Mouse (Mus musculus) kidney, embryonic 16.5 days (tissue): ENCODE measurements around the gene Slc25a3. TPM values are rescaled to one million over a fixed set of nuclear protein-coding genes. Genes with fewer than 3 reads are reported as not detected.

Experiments
- ATAC-seq: fragments of 200-750 bp; cut with Nextera tagmentation; 2 replicates; pipeline ENCODE4 v1.8.0; 2017; ENCODE audit warnings: moderate TSS enrichment; ENCODE audit not compliant: low FRiP score, low TSS enrichment
- H3K27ac ChIP-seq: fragments of 300-500 bp; sonication (generic); 2 replicates; pipeline ENCODE4 v1.5.1; 2014; ENCODE audit warnings: low read length
- H3K27me3 ChIP-seq: fragments of 300-500 bp; sonication (generic); 2 replicates; pipeline ENCODE4 v1.6.1; 2014; ENCODE audit warnings: low read length, control low read depth, mixed read lengths; ENCODE audit not compliant: insufficient read depth
- H3K36me3 ChIP-seq: fragments of 300-500 bp; sonication (generic); 2 replicates; pipeline ENCODE4 v1.6.1; 2014; ENCODE audit warnings: low read length, control low read depth, mixed read lengths; ENCODE audit not compliant: insufficient read depth
- H3K4me1 ChIP-seq: fragments of 300-500 bp; sonication (generic); 2 replicates; pipeline ENCODE4 v1.6.1; 2014; ENCODE audit warnings: low read length, control low read depth, mixed read lengths; ENCODE audit not compliant: insufficient read depth
- H3K4me2 ChIP-seq: fragments of 300-500 bp; sonication (generic); replicated peaks from 2 replicates; pipeline ENCODE4 v1.6.1; 2014; ENCODE audit warnings: low read depth, low read length
- H3K4me3 ChIP-seq: fragments of 300-500 bp; sonication (generic); 2 replicates; pipeline ENCODE4 v1.5.1; 2014; ENCODE audit warnings: mild to moderate bottlenecking, low read length
- H3K9ac ChIP-seq: fragments of 300-500 bp; sonication (generic); replicated peaks from 2 replicates; pipeline ENCODE4 v1.6.1; 2014; ENCODE audit warnings: low read length
- H3K9me3 ChIP-seq: fragments of 300-500 bp; sonication (generic); 2 replicates; pipeline ENCODE4 v1.6.1; 2016; ENCODE audit warnings: low read length, control low read depth
- WGBS: fragments of 180-500 bp; shearing (Covaris S2); extraction: QIAGEN DNeasy Blood & Tissue Kit; methylation state at CpG from one replicate; pipeline ENCODE4 v1.1.7; 2014; 5-methylcytosine and 5-hydroxymethylcytosine counted together
- polyA plus RNA-seq: library from polyadenylated mRNA; unstranded; fragments of >200 nt; fragmentation: Nextera tagmentation; extraction: Ambion mirVana; gene quantifications from 2 replicates; pipeline ENCODE4 v1.2.1, GENCODE M21; 2015

The Slc25a3 gene
- polyA plus RNA-seq, 1 experiment from 2014 or later = 673 TPM

GRCm38 (mm10) chr10:91076667-91077066, 47.2 kb downstream of the Slc25a3 start:
- Histone ChIP-seq H3K27ac (no peak overlapping the region), H3K36me3 (peaks cover 31% of the 10 kb centered on the region), H3K4me2 (no peak overlapping the region), H3K27me3 (no peaks in the 10 kb centered on the region), H3K9me3 (no peaks in the 10 kb centered on the region), H3K4me1 (peaks cover 6% of the 10 kb centered on the region; the same call in 1 of the 2 replicates), H3K4me3 (no peak overlapping the region), H3K9ac (no peak overlapping the region)
- no peak for ATAC-seq
- WGBS = 84% methylated on average over 2 of the region's 2 CpGs

GRCm38 (mm10) chr10:91073345-91073744, 50.5 kb downstream of the Slc25a3 start:
- Histone ChIP-seq H3K4me3 (no peak overlapping the region), H3K4me2 (no peak overlapping the region), H3K9me3 (no peaks in the 10 kb centered on the region), H3K9ac (no peak overlapping the region), H3K36me3 (peaks cover 33% of the 10 kb centered on the region), H3K4me1 (no peaks in the 10 kb centered on the region), H3K27me3 (no peaks in the 10 kb centered on the region), H3K27ac (no peak overlapping the region)
- WGBS = 86% methylated on average over 3 of the region's 3 CpGs
- no peak for ATAC-seq

GRCm38 (mm10) chr10:91071768-91072167, 52.1 kb downstream of the Slc25a3 start:
- Histone ChIP-seq H3K4me3 (no peak overlapping the region), H3K27ac (no peak overlapping the region), H3K9ac (no peak overlapping the region), H3K4me2 (no peak overlapping the region), H3K4me1 (no peaks in the 10 kb centered on the region), H3K27me3 (no peaks in the 10 kb centered on the region), H3K9me3 (no peaks in the 10 kb centered on the region), H3K36me3 (peaks cover 32% of the 10 kb centered on the region)
- ATAC-seq = no peak
- 33% methylated on average over 1 of the region's 1 CpGs for WGBS

Other genes starting within 250 kb of the Slc25a3 start
- 15.8 and 18.8 TPM in 2 replicates for gene Apaf1, start 41.3 kb downstream of the Slc25a3 start, polyA plus RNA-seq
- 37.6 and 39.3 TPM in 2 replicates for gene Ikbip, start 41.1 kb downstream of the Slc25a3 start, polyA plus RNA-seq
- 191 and 202 TPM in 2 replicates for gene Tmpo, start 57.3 kb upstream of the Slc25a3 start, polyA plus RNA-seq